Mouse (Mus musculus): Measurements from ENCODE around the gene Pde11a. TPM values are rescaled to one million over a fixed set of nuclear protein-coding genes. Genes with fewer than 3 reads are reported as not detected.

Pde11a gene
- polyA plus RNA-seq, 1 experiment, result not detected

- no peak overlapping the region for H3K4me3 ChIP-seq (ENCODE audit: insufficient read depth, low read depth, low read length)
- 86% methylated on average over 10 of the region's 10 CpGs for WGBS
These were observed 288.5 kb downstream of the Pde11a start for GRCm38 (mm10) chr2:76050092-76050491.

GRCm38 (mm10) chr2:76049529-76049928 is 289.0 kb downstream of the Pde11a start:
- H3K4me1 ChIP-seq (ENCODE audit: control insufficient read depth, insufficient read depth, low read length), result no peaks in the 10 kb centered on the region
- TF ChIP-seq POLR2A (IDR thresholded peaks at IDR 0.05; ENCODE audit: insufficient read depth, low read depth, low read length), result no peak
- TF ChIP-seq CTCF (IDR thresholded peaks at IDR 0.05; ENCODE audit: insufficient read depth, low read depth, low read length), result no peak
- H3K4me3 ChIP-seq (ENCODE audit: insufficient read depth, low read depth, low read length), result no peak overlapping the region
- 66% methylated on average over 8 of the region's 8 CpGs for WGBS
- H3K27ac ChIP-seq (ENCODE audit: insufficient read depth, low read depth, low read length), result no peak overlapping the region

More at GRCm38 (mm10) chr2:76050092-76050491, 288.5 kb downstream of the Pde11a start:
- no peak for TF ChIP-seq POLR2A (IDR thresholded peaks at IDR 0.05; ENCODE audit: insufficient read depth, low read depth, low read length)
- Histone ChIP-seq H3K4me1 (ENCODE audit: control insufficient read depth, insufficient read depth, low read length) (no peaks in the 10 kb centered on the region), H3K27ac (ENCODE audit: insufficient read depth, low read depth, low read length) (no peak overlapping the region)

GRCm38 (mm10) chr2:76047740-76048139 is 290.8 kb downstream of the Pde11a start:
- Histone ChIP-seq H3K27ac (ENCODE audit: insufficient read depth, low read depth, low read length) (no peak overlapping the region), H3K4me3 (ENCODE audit: insufficient read depth, low read depth, low read length) (no peak overlapping the region), H3K4me1 (ENCODE audit: control insufficient read depth, insufficient read depth, low read length) (no peaks in the 10 kb centered on the region)
- WGBS, result 66% methylated on average over 12 of the region's 12 CpGs
- TF ChIP-seq CTCF (IDR thresholded peaks at IDR 0.05; ENCODE audit: insufficient read depth, low read depth, low read length) (no peak), POLR2A (IDR thresholded peaks at IDR 0.05; ENCODE audit: insufficient read depth, low read depth, low read length) (no peak)

- Histone ChIP-seq H3K4me1 (ENCODE audit: control insufficient read depth, insufficient read depth, low read length) (no peaks in the 10 kb centered on the region), H3K27ac (ENCODE audit: insufficient read depth, low read depth, low read length) (no peak overlapping the region), H3K4me3 (ENCODE audit: insufficient read depth, low read depth, low read length) (no peak overlapping the region)
- TF ChIP-seq CTCF (IDR thresholded peaks at IDR 0.05; ENCODE audit: insufficient read depth, low read depth, low read length), result no peak
- no peak for TF ChIP-seq POLR2A (IDR thresholded peaks at IDR 0.05; ENCODE audit: insufficient read depth, low read depth, low read length)
- 88% methylated on average over 10 of the region's 10 CpGs for WGBS
These were observed 296.4 kb downstream of the Pde11a start for GRCm38 (mm10) chr2:76042210-76042609.

- Histone ChIP-seq H3K27ac (ENCODE audit: insufficient read depth, low read depth, low read length) (no peak overlapping the region), H3K4me3 (ENCODE audit: insufficient read depth, low read depth, low read length) (no peak overlapping the region), H3K4me1 (ENCODE audit: control insufficient read depth, insufficient read depth, low read length) (no peaks in the 10 kb centered on the region)
- TF ChIP-seq CTCF (IDR thresholded peaks at IDR 0.05; ENCODE audit: insufficient read depth, low read depth, low read length) (no peak), POLR2A (IDR thresholded peaks at IDR 0.05; ENCODE audit: insufficient read depth, low read depth, low read length) (no peak)
- WGBS, result 96% methylated on average over 7 of the region's 7 CpGs
These were observed 298.5 kb downstream of the Pde11a start for GRCm38 (mm10) chr2:76040116-76040515.

GRCm38 (mm10) chr2:76030080-76030479 is 308.5 kb downstream of the Pde11a start:
- Histone ChIP-seq H3K4me1 (ENCODE audit: control insufficient read depth, insufficient read depth, low read length) (peaks cover 11% of the 10 kb centered on the region), H3K27ac (ENCODE audit: insufficient read depth, low read depth, low read length) (peak overlapping the region; percentile 12; the same call in 1 of the 2 replicates), H3K4me3 (ENCODE audit: insufficient read depth, low read depth, low read length) (peak overlapping the region; percentile 11; the same call in 1 of the 2 replicates)
- 19% methylated on average over 8 of the region's 8 CpGs for WGBS
- TF ChIP-seq POLR2A (IDR thresholded peaks at IDR 0.05; ENCODE audit: insufficient read depth, low read depth, low read length), result no peak
- no peak for TF ChIP-seq CTCF (IDR thresholded peaks at IDR 0.05; ENCODE audit: insufficient read depth, low read depth, low read length)

GRCm38 (mm10) chr2:76029081-76029901 is 309.3 kb downstream of the Pde11a start:
- Histone ChIP-seq H3K4me3 (ENCODE audit: insufficient read depth, low read depth, low read length) (peak overlapping the region; percentile 13; the same call in 1 of the 2 replicates), H3K4me1 (ENCODE audit: control insufficient read depth, insufficient read depth, low read length) (peaks cover 11% of the 10 kb centered on the region), H3K27ac (ENCODE audit: insufficient read depth, low read depth, low read length) (peak overlapping the region; percentile 89)
- TF ChIP-seq CTCF (IDR thresholded peaks at IDR 0.05; ENCODE audit: insufficient read depth, low read depth, low read length), result no peak
- TF ChIP-seq POLR2A (IDR thresholded peaks at IDR 0.05; ENCODE audit: insufficient read depth, low read depth, low read length), result no peak
- 10% methylated on average over 20 of the region's 20 CpGs for WGBS

- no peak overlapping the region for H3K4me3 ChIP-seq (ENCODE audit: insufficient read depth, low read depth, low read length)
- no peak overlapping the region for H3K27ac ChIP-seq (ENCODE audit: insufficient read depth, low read depth, low read length)
- H3K4me1 ChIP-seq (ENCODE audit: control insufficient read depth, insufficient read depth, low read length), result no peaks in the 10 kb centered on the region; the same call in 1 of the 2 replicates
- TF ChIP-seq POLR2A (IDR thresholded peaks at IDR 0.05; ENCODE audit: insufficient read depth, low read depth, low read length) (no peak), CTCF (IDR thresholded peaks at IDR 0.05; ENCODE audit: insufficient read depth, low read depth, low read length) (no peak)
- 23% methylated on average over 7 of the region's 7 CpGs for WGBS
These were observed 321.7 kb downstream of the Pde11a start for GRCm38 (mm10) chr2:76016890-76017289.

GRCm38 (mm10) chr2:76016136-76016535 is 322.4 kb downstream of the Pde11a start:
- 96% methylated on average over 8 of the region's 8 CpGs for WGBS
- TF ChIP-seq POLR2A (IDR thresholded peaks at IDR 0.05; ENCODE audit: insufficient read depth, low read depth, low read length) (no peak), CTCF (IDR thresholded peaks at IDR 0.05; ENCODE audit: insufficient read depth, low read depth, low read length) (no peak)
- Histone ChIP-seq H3K4me3 (ENCODE audit: insufficient read depth, low read depth, low read length) (no peak overlapping the region), H3K27ac (ENCODE audit: insufficient read depth, low read depth, low read length) (no peak overlapping the region), H3K4me1 (ENCODE audit: control insufficient read depth, insufficient read depth, low read length) (no peaks in the 10 kb centered on the region; the same call in 1 of the 2 replicates)

Data from olfactory bulb, adult 2 months (tissue).